ENCODE assay signal across 8 mouse cellular contexts in genomic region chr13:90885856-90886532, GRCm38 (mm10). TPM values are rescaled to one million over a fixed set of nuclear protein-coding genes. Genes with fewer than 3 reads are reported as not detected.
A peak's percentile ranks its signal among the peaks of the same experiment; 100 is the strongest.
DNase-seq lines count a peak whose midpoint lies in the region; ATAC-seq lines count a peak whose summit lies in the region.

No protein-coding gene starts in this region.

- 0 out of 2 replicates have a peak overlapping the region, but pooled peaks have one; percentile 3 for H3K9ac ChIP-seq in kidney, embryonic 15.5 days
- peak overlapping the region; percentile 25; the same call in 1 of the 2 replicates for H3K9ac ChIP-seq in forebrain, embryonic 15.5 days (replicated peaks)
- peak overlapping the region; percentile 51 for H3K9ac ChIP-seq in hindbrain, embryonic 16.5 days (ENCODE audit: low read depth, low read length)

- H3K36me3 ChIP-seq in kidney, embryonic 15.5 days: no peaks in the 10 kb centered on the region
- H3K36me3 ChIP-seq in forebrain, embryonic 15.5 days: no peaks in the 10 kb centered on the region
- no peaks in the 10 kb centered on the region for H3K36me3 ChIP-seq in hindbrain, embryonic 16.5 days (ENCODE audit: control insufficient read depth, insufficient read depth, low read length)

- 47% methylated on average over 13 of the region's 13 CpGs for WGBS in kidney, embryonic 15.5 days
- WGBS in forebrain, embryonic 15.5 days: 60% methylated on average over 13 of the region's 13 CpGs
- WGBS in hindbrain, embryonic 16.5 days: 59% methylated on average over 13 of the region's 13 CpGs

- no peak overlapping the region for H3K27ac ChIP-seq in kidney, embryonic 15.5 days
- H3K27ac ChIP-seq in forebrain, embryonic 15.5 days (replicated peaks): no peak overlapping the region
- H3K27ac ChIP-seq in hindbrain, embryonic 16.5 days (ENCODE audit: low read depth, low read length): no peak overlapping the region

- H3K4me2 ChIP-seq in kidney, embryonic 15.5 days: peak overlapping the region; percentile 66
- H3K4me2 ChIP-seq in forebrain, embryonic 15.5 days (replicated peaks): peak overlapping the region; percentile 47
- peak overlapping the region; percentile 86 for H3K4me2 ChIP-seq in hindbrain, embryonic 16.5 days (ENCODE audit: low read length)

- peak; percentile 30; the same call in 1 of the 2 replicates for ATAC-seq in kidney, embryonic 15.5 days (replicated peaks; ENCODE audit: low FRiP score)
- ATAC-seq in forebrain, embryonic 15.5 days (replicated peaks): peak; percentile 17; the same call in 1 of the 2 replicates
- peak; percentile 45 for ATAC-seq in hindbrain, embryonic 16.5 days

- no peaks in the 10 kb centered on the region for H3K27me3 ChIP-seq in kidney, embryonic 15.5 days
- no peaks in the 10 kb centered on the region for H3K27me3 ChIP-seq in forebrain, embryonic 15.5 days
- no peaks in the 10 kb centered on the region for H3K27me3 ChIP-seq in hindbrain, embryonic 16.5 days (replicated peaks; ENCODE audit: control insufficient read depth, insufficient read depth, low read length)

- peaks cover 6% of the 10 kb centered on the region; the same call in 1 of the 2 replicates for H3K4me1 ChIP-seq in kidney, embryonic 15.5 days
- H3K4me1 ChIP-seq in forebrain, embryonic 15.5 days: peaks cover 5% of the 10 kb centered on the region
- peaks cover 3% of the 10 kb centered on the region; the same call in 1 of the 2 replicates for H3K4me1 ChIP-seq in hindbrain, embryonic 16.5 days (ENCODE audit: control insufficient read depth, insufficient read depth, low read depth, low read length)

- H3K4me3 ChIP-seq in kidney, embryonic 15.5 days (replicated peaks): peak overlapping the region; percentile 45
- peak overlapping the region; percentile 34 for H3K4me3 ChIP-seq in forebrain, embryonic 15.5 days
- peak overlapping the region; percentile 43 for H3K4me3 ChIP-seq in hindbrain, embryonic 16.5 days (ENCODE audit: low read length)

- DNase-seq in kidney, adult 18-20 months: no peak
- DNase-seq in lung, postnatal 25 days (ENCODE audit: low spot score): peak; percentile 18
- DNase-seq in testis, postnatal 14 days (ENCODE audit: low spot score): peak; percentile 6
- no peak for DNase-seq in cerebellum, adult 8-10 months
- no peak for DNase-seq in spleen, postnatal 10 days (ENCODE audit: low spot score in 2 of 2)

- H3K9me3 ChIP-seq in kidney, embryonic 15.5 days (replicated peaks): no peaks in the 10 kb centered on the region
- no peaks in the 10 kb centered on the region for H3K9me3 ChIP-seq in forebrain, embryonic 15.5 days
- H3K9me3 ChIP-seq in hindbrain, embryonic 16.5 days (ENCODE audit: control insufficient read depth, low read length): no peaks in the 10 kb centered on the region

RNA-seq across cellular contexts. Expression of gene Atp6ap1l, which starts 19.2 kb away (rescaled TPM):
- polyA plus RNA-seq in kidney, embryonic 15.5 days (2015; fragmentation: Nextera tagmentation; extraction: Ambion mirVana): 0.23 TPM in 1 of 2 replicates, not detected in the other
- polyA plus RNA-seq in forebrain, embryonic 15.5 days (2015; fragmentation: Nextera tagmentation; extraction: Ambion mirVana): 4.7 and 5.5 TPM in 2 replicates
- polyA plus RNA-seq in hindbrain, embryonic 16.5 days (2015; fragmentation: Nextera tagmentation; extraction: Ambion mirVana): 0.21 and 0.59 TPM in 2 replicates

RNA-seq across cellular contexts. Expression of gene Rps23, which starts 36.8 kb away (rescaled TPM):
- 221 and 262 TPM in 2 replicates for polyA plus RNA-seq in kidney, embryonic 15.5 days (2015; fragmentation: Nextera tagmentation; extraction: Ambion mirVana)
- 134 and 152 TPM in 2 replicates for polyA plus RNA-seq in forebrain, embryonic 15.5 days (2015; fragmentation: Nextera tagmentation; extraction: Ambion mirVana)
- polyA plus RNA-seq in hindbrain, embryonic 16.5 days (2015; fragmentation: Nextera tagmentation; extraction: Ambion mirVana): 78.4 and 85.6 TPM in 2 replicates

Comparison
In these comparisons a context has a peak if more than half of its experiments do, and no peak if none do; other contexts are left out.
1. DNase-seq: peak in lung, postnatal 25 days (single experiment) and testis, postnatal 14 days (single experiment); none in kidney, adult 18-20 months (single experiment), cerebellum, adult 8-10 months (single experiment) and spleen, postnatal 10 days (0 of 2).
2. Peak in every context shown above with its lines, with median percentiles within 50 percentile points of each other: ATAC-seq, H3K4me2 ChIP-seq, H3K4me3 ChIP-seq and H3K9ac ChIP-seq.